Mouse (Mus musculus) testis, adult 2 months (tissue): ENCODE measurements around the gene Optc.

Experiments used
- CTCF ChIP-seq: fragments of 200-500 bp; IDR thresholded peaks from 2 replicates; pipeline ENCODE4 v1.5.1; 2012; ENCODE audit warnings: low read depth, mild to moderate bottlenecking, inconsistent platforms, low read length, moderate library complexity; ENCODE audit not compliant: control insufficient read depth, insufficient read depth, insufficient replicate concordance
- POLR2A ChIP-seq: fragments of 200-500 bp; IDR thresholded peaks from 2 replicates; pipeline ENCODE4 v1.6.1; 2012; ENCODE audit warnings: low read depth, mild to moderate bottlenecking, inconsistent platforms, low read length, moderate library complexity; ENCODE audit not compliant: control insufficient read depth

DNA sequence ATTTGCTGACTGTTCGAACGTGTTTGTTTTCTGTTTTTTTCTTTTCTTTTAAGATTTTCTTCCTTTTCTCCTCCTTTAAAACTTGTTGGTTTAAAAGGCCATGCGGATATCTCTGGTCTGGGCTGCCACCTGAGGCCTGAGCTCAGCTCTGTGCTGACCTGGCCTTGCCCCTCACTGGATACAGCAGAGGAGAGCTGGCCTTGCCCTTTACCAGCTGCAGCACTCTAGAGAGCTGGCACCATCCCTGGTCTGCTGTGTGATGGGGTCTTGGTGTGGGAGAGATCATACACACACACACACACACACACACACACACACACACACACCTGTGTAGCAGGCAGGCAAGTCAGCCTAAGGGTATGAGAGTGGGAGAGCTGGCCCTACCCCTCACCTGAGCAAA lies 37.3 kb upstream of the Optc start:
- TF ChIP-seq CTCF = no peak
- no peak for TF ChIP-seq POLR2A
